Mouse (Mus musculus) small intestine, adult 2 months (tissue): ENCODE data around the gene Ap1s1.

Experiments
- CTCF ChIP-seq: fragments of 200-500 bp; IDR thresholded peaks from 2 replicates; pipeline ENCODE4 v1.5.1; 2012; ENCODE audit warnings: low read depth, mild to moderate bottlenecking, control low read depth, inconsistent platforms, low read length, moderate library complexity, mixed read lengths; ENCODE audit not compliant: insufficient replicate concordance, insufficient read length; ENCODE audit errors: extremely low read depth
- POLR2A ChIP-seq: fragments of 200-500 bp; IDR thresholded peaks from 2 replicates; pipeline ENCODE4 v1.6.1; 2012; ENCODE audit warnings: low read depth, mild to moderate bottlenecking, control low read depth, inconsistent platforms, low read length, moderate library complexity

GRCm38 (mm10) chr5:137039453-137039852 lies 6.5 kb downstream of the Ap1s1 start:
- TF ChIP-seq CTCF (no peak), POLR2A (no peak)
